Mouse (Mus musculus): ENCODE measurements around the gene Mxi1. TPM values are rescaled to one million over a fixed set of nuclear protein-coding genes. Genes with fewer than 3 reads are reported as not detected.

The Mxi1 gene
- total and polyA plus RNA-seq, 3 experiments: 29.0 to 60.9 TPM; not detected in 1

DNA sequence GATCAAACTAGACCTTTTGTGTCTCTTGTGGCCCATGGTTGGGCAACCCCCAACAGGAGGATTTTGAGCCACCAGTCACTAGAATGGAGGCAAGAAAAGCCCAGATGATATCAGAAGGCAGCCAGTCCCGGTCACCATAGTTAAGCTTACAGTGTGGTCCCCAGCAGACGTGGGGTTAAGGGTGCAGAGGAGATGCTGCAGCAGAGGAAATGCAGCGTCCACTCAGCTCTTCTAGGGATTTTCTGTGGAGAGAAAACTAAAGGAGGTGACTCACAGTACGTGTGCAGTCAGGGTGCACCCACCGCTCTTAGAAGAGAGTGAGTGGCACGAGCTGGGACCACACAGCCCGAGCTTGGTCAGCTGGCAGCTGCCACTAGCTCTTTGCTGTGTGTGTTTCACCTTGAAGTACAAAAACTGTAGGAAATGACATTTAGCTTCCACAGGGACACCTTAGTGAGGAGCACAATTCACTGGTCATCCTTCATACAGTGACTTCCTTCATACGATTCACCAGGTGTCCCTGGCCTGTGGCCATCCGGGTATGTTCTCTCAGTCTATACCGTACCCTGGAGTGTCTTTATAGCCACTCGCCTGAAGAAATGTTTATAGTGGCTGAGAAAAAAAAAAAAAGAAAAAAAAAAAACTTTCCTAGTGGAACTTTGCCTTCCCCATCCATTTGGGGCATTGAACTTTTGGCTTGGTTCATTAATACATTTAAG is 55.9 kb downstream of the Mxi1 start:
- TF ChIP-seq MEF2A (IDR thresholded peaks at IDR 0.05; ENCODE audit: extremely low read depth, insufficient replicate concordance, low read depth, low read length, poor library complexity, severe bottlenecking) (no peak), TCF12 (IDR thresholded peaks at IDR 0.05; ENCODE audit: low read depth, low read length) (no peak), POLR2AphosphoS5 (IDR thresholded peaks at IDR 0.05; ENCODE audit: borderline replicate concordance, low read depth, low read length) (no peak), KAT2A (conservative IDR thresholded peaks at IDR 0.05; ENCODE audit: low read depth, low read length) (no peak), HCFC1 (IDR thresholded peaks at IDR 0.05; ENCODE audit: low read depth, low read length) (no peak), ZC3H11A (IDR thresholded peaks at IDR 0.05; ENCODE audit: low read depth, low read length) (no peak), TBP (IDR thresholded peaks at IDR 0.05; ENCODE audit: low read depth, low read length) (no peak), MAZ (IDR thresholded peaks at IDR 0.05; ENCODE audit: low read depth, low read length) (no peak), MYB (IDR thresholded peaks at IDR 0.05; ENCODE audit: low read depth, low read length) (no peak), GATA1 (IDR thresholded peaks at IDR 0.05; ENCODE audit: low read depth, low read length) (no peak), E2F4 (IDR thresholded peaks at IDR 0.05; ENCODE audit: borderline replicate concordance, low read depth, low read length) (no peak), BHLHE40 (IDR thresholded peaks at IDR 0.05; ENCODE audit: borderline replicate concordance, low read depth, low read length) (no peak), SIN3A (IDR thresholded peaks at IDR 0.05; ENCODE audit: low read length) (no peak), CTCF (IDR thresholded peaks at IDR 0.05 in 2 of 3, conservative IDR thresholded peaks at IDR 0.05 in 1 of 3; ENCODE audit: control insufficient read depth in 1 of 3, insufficient read depth in 1 of 3, low read depth in 2 of 3, low read length in 3 of 3, poor library complexity in 1 of 3, severe bottlenecking in 1 of 3) (no peak), GABPA (IDR thresholded peaks at IDR 0.05; ENCODE audit: low read depth, low read length) (no peak), ZKSCAN1 (IDR thresholded peaks at IDR 0.05; ENCODE audit: low read depth, low read length) (no peak), JUND (IDR thresholded peaks at IDR 0.05; ENCODE audit: low read depth, low read length) (no peak), NRF1 (IDR thresholded peaks at IDR 0.05; ENCODE audit: insufficient read depth, low read depth, low read length, poor library complexity, severe bottlenecking) (no peak), ELF1 (IDR thresholded peaks at IDR 0.05; ENCODE audit: low read depth, low read length) (no peak), MAFK (IDR thresholded peaks at IDR 0.05; ENCODE audit: borderline replicate concordance, low read depth, low read length) (no peak)
- H3K9ac ChIP-seq (ENCODE audit: control insufficient read depth, low read depth, low read length, poor library complexity, severe bottlenecking): no peak overlapping the region
- H3K4me1 ChIP-seq (ENCODE audit: control insufficient read depth in 1 of 2, insufficient read depth in 2 of 2, low read length in 2 of 2): peaks cover 4 to 7% of the 10 kb centered on the region in 2 experiments; a peak in 2 of 4 replicates
- no peaks in the 10 kb centered on the region for H3K27me3 ChIP-seq (ENCODE audit: control insufficient read depth in 1 of 2, insufficient read depth in 2 of 2, low read length in 2 of 2)
- H3K27ac ChIP-seq (ENCODE audit: control insufficient read depth, low read depth, low read length): no peak overlapping the region
- H3K79me2 ChIP-seq (ENCODE audit: control insufficient read depth, insufficient read depth, low read length, poor library complexity): no peaks in the 10 kb centered on the region
- no peak overlapping the region for H3K4me3 ChIP-seq (ENCODE audit: control insufficient read depth in 1 of 2, insufficient read depth in 1 of 2, low read depth in 2 of 2, low read length in 2 of 2)
- H3K36me3 ChIP-seq (ENCODE audit: control insufficient read depth in 1 of 2, insufficient read depth in 2 of 2, low read length in 2 of 2): peaks cover 0 to 5% of the 10 kb centered on the region in 2 experiments; a peak in 2 of 4 replicates
- no peak for DNase-seq (ENCODE audit: low read depth, low spot score)
- no peaks in the 10 kb centered on the region for H3K9me3 ChIP-seq (replicated peaks; ENCODE audit: insufficient read depth, low read length)
